Comparison of ENCODE assay signal across 8 mouse cellular contexts in the genomic region with DNA sequence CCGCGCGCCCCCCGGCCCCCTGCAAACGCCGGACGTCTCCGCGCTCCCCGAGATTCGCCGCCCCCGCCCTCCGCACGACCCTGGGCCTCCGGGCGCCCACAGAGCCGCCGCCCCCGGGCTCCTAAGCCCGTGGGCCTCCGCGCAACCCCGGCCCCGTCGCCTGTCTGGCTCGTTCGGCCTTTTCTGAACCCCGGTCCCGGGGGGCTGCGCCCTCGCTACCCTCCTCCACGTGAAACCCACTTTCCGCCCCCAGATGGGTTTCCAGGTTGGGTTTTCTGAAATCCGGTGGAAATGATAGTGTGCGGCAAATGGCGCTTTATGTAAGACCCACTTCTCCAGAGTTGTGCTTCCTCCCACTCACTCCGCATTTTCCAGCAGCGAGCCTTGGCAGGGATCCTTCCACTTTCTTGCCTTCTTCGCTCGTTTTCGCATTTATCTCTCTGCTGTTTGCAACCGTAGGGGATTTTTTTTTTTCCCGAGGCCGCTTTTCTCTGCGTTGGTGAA. TPM values are rescaled to one million over a fixed set of nuclear protein-coding genes. Genes with fewer than 3 reads are reported as not detected.
DNase-seq lines count a peak whose midpoint lies in the region; ATAC-seq and TF ChIP-seq lines count a peak whose summit lies in the region.

No protein-coding gene starts in this region.

- H3K36me3 ChIP-seq in hindbrain, postnatal 0 days (ENCODE audit: insufficient read depth, low read length) = no peaks in the 10 kb centered on the region

- H3K4me1 ChIP-seq in hindbrain, postnatal 0 days (ENCODE audit: insufficient read depth, low read length) = peaks cover 14% of the 10 kb centered on the region

- H3K27me3 ChIP-seq in hindbrain, postnatal 0 days (ENCODE audit: insufficient read depth, low read length) = no peaks in the 10 kb centered on the region

- no peak for TF ChIP-seq CTCF in gastrocnemius, adult 2 months (IDR thresholded peaks at IDR 0.05)
- no peak for TF ChIP-seq CTCF in hindbrain, postnatal 0 days (IDR thresholded peaks at IDR 0.05; ENCODE audit: low read depth)

- ATAC-seq in hindbrain, postnatal 0 days = peak; percentile 24

- peak overlapping the region; percentile 68 for H3K4me2 ChIP-seq in hindbrain, postnatal 0 days (ENCODE audit: low read depth, low read length)

- intact Hi-C loops in gastrocnemius, adult 2 months (cut with DNase I) = loop anchor here (1.0 to 5.0 kb wide), 4 partner anchors 52 to 207 kb away; partner anchors contain the start of genes C1d, Fbxo48 and Pno1

- peak; percentile 40 for DNase-seq in T-cell, adult 2 months (ENCODE audit: low spot score)
- peak; percentile 40 to 55 for DNase-seq in cerebellum, postnatal 36 days
- DNase-seq in gastrocnemius, adult 2 months = peak; percentile 60
- DNase-seq in hindbrain, postnatal 0 days (ENCODE audit: low spot score) = peak; percentile 50
- DNase-seq in left cerebral cortex, adult 8-10 months (ENCODE audit: low spot score in 2 of 2) = peak; percentile 62 to 70
- DNase-seq in lung, postnatal 4 days = peak; percentile 47 to 57
- DNase-seq in right cerebral cortex, postnatal 10 days (ENCODE audit: low spot score in 2 of 2) = peak; percentile 77 to 81
- DNase-seq in urinary bladder, postnatal 25 days (ENCODE audit: low spot score) = peak; percentile 32

- WGBS in hindbrain, postnatal 0 days = under 1% methylated on average over 32 of the region's 46 CpGs

- peak overlapping the region; percentile 97 for H3K9ac ChIP-seq in hindbrain, postnatal 0 days (replicated peaks; ENCODE audit: low read length)

- H3K27ac ChIP-seq in gastrocnemius, adult 2 months = peak overlapping the region; percentile 93
- H3K27ac ChIP-seq in hindbrain, postnatal 0 days = peak overlapping the region; percentile 96

- peak overlapping the region; percentile 99 for H3K4me3 ChIP-seq in gastrocnemius, adult 2 months
- H3K4me3 ChIP-seq in hindbrain, postnatal 0 days (ENCODE audit: low read length) = peak overlapping the region; percentile 91

- H3K9me3 ChIP-seq in hindbrain, postnatal 0 days (ENCODE audit: low read length) = no peaks in the 10 kb centered on the region

RNA-seq across cellular contexts. Expression of gene Ppp3r1, which starts 0.7 kb away (rescaled TPM):
- total RNA-seq in gastrocnemius, adult 2 months (2021) = 100 to 1,000 TPM; 123 to 135 TPM
- total RNA-seq in hindbrain, postnatal 0 days (2014; rRNA removed) = 90.3 and 94.7 TPM in 2 replicates
- 260 and 268 TPM in 2 replicates for polyA plus RNA-seq in hindbrain, postnatal 0 days (2015; fragmentation: Nextera tagmentation; extraction: Ambion mirVana)
- total RNA-seq in left cerebral cortex, adult 8-10 months (2022) = 100 to 1,000 TPM; 620 to 756 (median 686) TPM

RNA-seq across cellular contexts. Expression of gene Wdr92, which starts 22.1 kb away (rescaled TPM):
- 10 to 100 TPM in 1 of 2 experiments, 1 to 10 TPM in 1; 5.9 to 10.3 TPM for total RNA-seq in gastrocnemius, adult 2 months (2021)
- total RNA-seq in hindbrain, postnatal 0 days (2014; rRNA removed) = 10.7 and 11.6 TPM in 2 replicates
- 11.4 and 13.1 TPM in 2 replicates for polyA plus RNA-seq in hindbrain, postnatal 0 days (2015; fragmentation: Nextera tagmentation; extraction: Ambion mirVana)
- 10 to 100 TPM in 1 of 4 experiments, 1 to 10 TPM in 3; 7.3 to 10.4 (median 9.1) TPM for total RNA-seq in left cerebral cortex, adult 8-10 months (2022)

RNA-seq across cellular contexts. Expression of gene Pno1, which starts 51.6 kb away (rescaled TPM):
- total RNA-seq in gastrocnemius, adult 2 months (2021) = 10 to 100 TPM; 47.6 to 55.4 TPM
- total RNA-seq in hindbrain, postnatal 0 days (2014; rRNA removed) = 14.8 and 25.0 TPM in 2 replicates
- polyA plus RNA-seq in hindbrain, postnatal 0 days (2015; fragmentation: Nextera tagmentation; extraction: Ambion mirVana) = 56.4 and 60.9 TPM in 2 replicates
- 10 to 100 TPM; 24.4 to 29.7 (median 25.6) TPM for total RNA-seq in left cerebral cortex, adult 8-10 months (2022)

Comparison
In these comparisons a context has a peak if more than half of its experiments do, and no peak if none do; other contexts are left out.
1. Peak in every context shown above with its lines: DNase-seq, ATAC-seq, H3K4me3 ChIP-seq and H3K27ac ChIP-seq.